Mouse (Mus musculus) hindbrain, embryonic 16.5 days (tissue): ENCODE data around the gene Aen. TPM values are rescaled to one million over a fixed set of nuclear protein-coding genes. Genes with fewer than 3 reads are reported as not detected.

ENCODE experiments used
- ATAC-seq: fragments of 200-750 bp; cut with Nextera tagmentation; 2 replicates; pipeline ENCODE4 v1.8.0; 2017; ENCODE audit warnings: moderate TSS enrichment, moderate library complexity
- H3K27ac ChIP-seq: fragments of 300-500 bp; sonication (generic); 2 replicates; pipeline ENCODE4 v1.5.1; 2014; ENCODE audit warnings: low read depth, mild to moderate bottlenecking, control low read depth, low read length, moderate library complexity
- H3K27me3 ChIP-seq: fragments of 300-500 bp; sonication (generic); replicated peaks from 2 replicates; pipeline ENCODE4 v1.6.1; 2014; ENCODE audit warnings: low read length; ENCODE audit not compliant: control insufficient read depth, insufficient read depth
- H3K36me3 ChIP-seq: fragments of 300-500 bp; sonication (generic); 2 replicates; pipeline ENCODE4 v1.6.1; 2014; ENCODE audit warnings: mild to moderate bottlenecking, low read length, moderate library complexity, mixed read lengths; ENCODE audit not compliant: control insufficient read depth, insufficient read depth
- H3K4me1 ChIP-seq: fragments of 300-500 bp; sonication (generic); 2 replicates; pipeline ENCODE4 v1.6.1; 2014; ENCODE audit warnings: low read depth, low read length; ENCODE audit not compliant: control insufficient read depth, insufficient read depth
- H3K4me2 ChIP-seq: fragments of 300-500 bp; sonication (generic); 2 replicates; pipeline ENCODE4 v1.6.1; 2014; ENCODE audit warnings: mild to moderate bottlenecking, low read length, control low read depth, moderate library complexity
- H3K4me3 ChIP-seq: fragments of 300-500 bp; sonication (generic); 2 replicates; pipeline ENCODE4 v1.5.1; 2014; ENCODE audit warnings: mild to moderate bottlenecking, low read length, control low read depth, moderate library complexity
- H3K9ac ChIP-seq: fragments of 300-500 bp; sonication (generic); 2 replicates; pipeline ENCODE4 v1.6.1; 2014; ENCODE audit warnings: low read depth, mild to moderate bottlenecking, control low read depth, low read length, moderate library complexity
- H3K9me3 ChIP-seq: fragments of 300-500 bp; sonication (generic); 2 replicates; pipeline ENCODE4 v1.6.1; 2014; ENCODE audit warnings: mild to moderate bottlenecking, low read length, moderate library complexity; ENCODE audit not compliant: control insufficient read depth
- WGBS: fragments of 180-500 bp; shearing (Covaris S2); extraction: QIAGEN DNeasy Blood & Tissue Kit; methylation state at CpG from one replicate; pipeline ENCODE4 v1.1.7; 2014; 5-methylcytosine and 5-hydroxymethylcytosine counted together
- polyA plus RNA-seq: library from polyadenylated mRNA; unstranded; fragments of >200 nt; fragmentation: Nextera tagmentation; extraction: Ambion mirVana; gene quantifications from 2 replicates; pipeline ENCODE4 v1.2.1, GENCODE M21; 2015

Aen gene
- polyA plus RNA-seq, 1 experiment from 2014 or later = 65.3 TPM

DNA sequence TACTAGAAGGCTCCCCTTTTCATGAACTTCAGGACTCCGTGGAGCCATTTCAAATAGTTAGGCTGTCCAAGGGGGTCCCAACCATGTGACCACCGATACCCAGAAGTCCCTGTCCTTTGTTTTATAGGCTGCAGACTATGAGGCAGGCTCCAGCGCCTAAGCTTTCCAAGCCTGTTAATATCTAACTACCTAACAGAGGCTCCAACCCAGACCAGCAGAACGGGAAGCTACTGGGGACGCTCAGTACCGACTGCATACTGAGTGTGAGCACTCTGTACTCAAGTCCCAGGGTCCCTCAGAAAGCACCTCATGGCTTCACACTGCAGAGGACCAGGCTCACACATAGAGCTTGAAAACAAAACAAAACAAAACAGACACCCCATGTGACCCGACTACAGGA lies 26.9 kb downstream of the Aen start:
- WGBS = 61% methylated on average over 7 of the region's 7 CpGs
- no peak overlapping the region for H3K27ac ChIP-seq
- no peak overlapping the region for H3K4me2 ChIP-seq
- no peak overlapping the region for H3K4me3 ChIP-seq
- no peaks in the 10 kb centered on the region for H3K36me3 ChIP-seq
- no peaks in the 10 kb centered on the region for H3K4me1 ChIP-seq
- H3K9me3 ChIP-seq = no peaks in the 10 kb centered on the region
- H3K9ac ChIP-seq = no peak overlapping the region
- no peak for ATAC-seq
- no peaks in the 10 kb centered on the region for H3K27me3 ChIP-seq

- Histone ChIP-seq H3K9ac (no peak overlapping the region), H3K9me3 (no peaks in the 10 kb centered on the region), H3K4me3 (no peak overlapping the region), H3K36me3 (no peaks in the 10 kb centered on the region), H3K27me3 (no peaks in the 10 kb centered on the region), H3K4me2 (no peak overlapping the region), H3K4me1 (no peaks in the 10 kb centered on the region), H3K27ac (no peak overlapping the region)
- WGBS = 10% methylated on average over 6 of the region's 6 CpGs
- ATAC-seq = peak; percentile 68
These were observed 28.6 kb downstream of the Aen start for GRCm38 (mm10) chr7:78924300-78924699.

- Histone ChIP-seq H3K27me3 (no peaks in the 10 kb centered on the region), H3K9me3 (no peaks in the 10 kb centered on the region), H3K4me1 (no peaks in the 10 kb centered on the region), H3K4me3 (no peak overlapping the region), H3K27ac (no peak overlapping the region), H3K4me2 (no peak overlapping the region), H3K9ac (no peak overlapping the region), H3K36me3 (no peaks in the 10 kb centered on the region)
- peak; percentile 30; the same call in 1 of the 2 replicates for ATAC-seq
- 72% methylated on average over 7 of the region's 7 CpGs for WGBS
These were observed 29.1 kb downstream of the Aen start for GRCm38 (mm10) chr7:78924796-78925195.

DNA sequence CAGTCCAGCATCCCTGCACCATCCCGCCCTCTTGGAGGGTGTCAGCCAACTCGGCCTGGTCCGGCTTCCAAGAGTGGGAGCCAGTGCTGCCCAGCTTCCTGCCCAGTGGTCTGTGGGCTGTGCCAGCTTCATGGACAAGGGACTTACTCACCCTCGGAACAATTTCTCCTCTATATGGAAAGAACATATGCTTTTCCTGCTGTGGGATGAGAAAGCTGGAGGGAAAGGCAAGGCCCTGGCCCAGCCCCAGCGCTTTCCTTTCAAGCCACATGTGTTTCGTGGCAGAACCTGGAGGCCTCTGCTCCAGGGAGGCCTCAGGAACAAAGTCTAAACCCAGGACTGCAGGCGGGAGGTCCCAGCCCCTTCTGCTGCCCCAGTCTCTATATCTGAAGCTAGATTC lies 30.0 kb downstream of the Aen start:
- H3K4me3 ChIP-seq = no peak overlapping the region
- no peaks in the 10 kb centered on the region for H3K36me3 ChIP-seq
- 73% methylated on average over 7 of the region's 7 CpGs for WGBS
- H3K4me1 ChIP-seq = no peaks in the 10 kb centered on the region
- no peak overlapping the region for H3K9ac ChIP-seq
- no peaks in the 10 kb centered on the region for H3K27me3 ChIP-seq
- ATAC-seq = no peak
- no peak overlapping the region for H3K4me2 ChIP-seq
- H3K27ac ChIP-seq = no peak overlapping the region
- H3K9me3 ChIP-seq = no peaks in the 10 kb centered on the region

- Histone ChIP-seq H3K36me3 (no peaks in the 10 kb centered on the region), H3K9me3 (no peaks in the 10 kb centered on the region), H3K4me3 (no peak overlapping the region), H3K9ac (no peak overlapping the region), H3K27ac (no peak overlapping the region), H3K27me3 (no peaks in the 10 kb centered on the region), H3K4me1 (no peaks in the 10 kb centered on the region), H3K4me2 (no peak overlapping the region)
- 69% methylated on average over 9 of the region's 9 CpGs for WGBS
- no peak for ATAC-seq
These were observed 30.5 kb downstream of the Aen start for GRCm38 (mm10) chr7:78926156-78926555.

DNA sequence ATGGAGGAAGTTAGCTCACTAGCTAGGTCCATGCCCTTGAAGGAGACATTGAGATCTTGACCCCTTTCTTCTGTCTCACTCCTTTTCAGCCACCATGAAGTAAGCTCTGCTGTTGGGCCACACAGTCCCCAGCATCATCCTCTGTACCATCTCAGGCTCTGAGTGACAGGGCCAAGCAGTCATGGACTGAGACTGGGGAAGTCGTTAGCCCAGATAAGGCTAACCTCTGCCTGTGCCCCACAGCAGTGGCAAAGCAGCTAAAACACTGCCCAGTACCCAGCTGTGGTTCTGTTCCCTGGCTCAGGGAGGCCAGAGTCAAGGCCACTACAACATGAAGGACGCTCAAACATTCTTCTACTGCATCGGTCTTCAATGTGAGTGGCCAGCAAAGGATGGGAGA lies 31.6 kb downstream of the Aen start:
- Histone ChIP-seq H3K27ac (no peak overlapping the region), H3K4me2 (no peak overlapping the region), H3K9ac (no peak overlapping the region), H3K4me3 (no peak overlapping the region), H3K36me3 (no peaks in the 10 kb centered on the region), H3K27me3 (no peaks in the 10 kb centered on the region), H3K4me1 (no peaks in the 10 kb centered on the region), H3K9me3 (no peaks in the 10 kb centered on the region)
- ATAC-seq = no peak
- 89% methylated on average over 3 of the region's 3 CpGs for WGBS

DNA sequence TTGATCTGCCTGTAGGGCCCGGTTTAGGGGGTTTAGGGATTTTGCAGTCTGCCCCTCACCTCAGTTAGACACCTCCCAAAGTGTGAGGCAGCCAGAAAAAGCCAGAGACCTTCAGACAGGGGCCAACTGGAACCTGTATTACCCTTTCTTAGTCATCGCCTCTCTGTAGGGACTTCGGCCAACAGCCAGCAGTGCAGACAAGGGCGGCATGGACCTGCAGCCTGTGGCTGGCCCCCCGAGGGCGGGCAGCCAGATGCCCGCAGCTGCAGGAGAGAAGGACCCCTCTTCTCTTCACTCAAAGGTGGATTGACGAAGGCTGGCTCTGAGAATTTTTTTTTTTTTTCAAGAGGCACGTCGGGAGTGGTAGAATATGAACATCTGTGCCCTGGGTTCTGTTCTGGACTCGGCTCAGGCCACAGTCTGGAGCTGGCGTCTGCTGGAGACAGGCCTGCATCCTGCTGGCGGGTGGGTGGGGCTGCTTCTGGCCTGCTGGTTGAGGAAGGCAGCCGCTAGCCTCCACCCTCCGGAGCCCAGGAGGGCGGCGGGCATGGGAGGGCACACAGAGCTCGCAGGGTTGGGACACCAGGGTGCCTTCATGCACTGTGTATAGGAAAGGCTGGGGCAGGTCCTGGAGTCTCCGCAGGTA lies 43.4 kb downstream of the Aen start:
- ATAC-seq = no peak
- H3K27me3 ChIP-seq = no peaks in the 10 kb centered on the region
- no peak overlapping the region for H3K4me3 ChIP-seq
- H3K4me2 ChIP-seq = no peak overlapping the region
- H3K36me3 ChIP-seq = no peaks in the 10 kb centered on the region
- no peak overlapping the region for H3K27ac ChIP-seq
- H3K4me1 ChIP-seq = no peaks in the 10 kb centered on the region
- 62% methylated on average over 19 of the region's 19 CpGs for WGBS
- H3K9ac ChIP-seq = no peak overlapping the region
- H3K9me3 ChIP-seq = no peaks in the 10 kb centered on the region

GRCm38 (mm10) chr7:78940971-78941370 lies 45.3 kb downstream of the Aen start:
- Histone ChIP-seq H3K27ac (no peak overlapping the region), H3K4me2 (no peak overlapping the region), H3K27me3 (no peaks in the 10 kb centered on the region), H3K4me1 (no peaks in the 10 kb centered on the region), H3K9ac (no peak overlapping the region), H3K4me3 (no peak overlapping the region), H3K9me3 (no peaks in the 10 kb centered on the region), H3K36me3 (no peaks in the 10 kb centered on the region)
- 87% methylated on average over 3 of the region's 3 CpGs for WGBS
- ATAC-seq = no peak

DNA sequence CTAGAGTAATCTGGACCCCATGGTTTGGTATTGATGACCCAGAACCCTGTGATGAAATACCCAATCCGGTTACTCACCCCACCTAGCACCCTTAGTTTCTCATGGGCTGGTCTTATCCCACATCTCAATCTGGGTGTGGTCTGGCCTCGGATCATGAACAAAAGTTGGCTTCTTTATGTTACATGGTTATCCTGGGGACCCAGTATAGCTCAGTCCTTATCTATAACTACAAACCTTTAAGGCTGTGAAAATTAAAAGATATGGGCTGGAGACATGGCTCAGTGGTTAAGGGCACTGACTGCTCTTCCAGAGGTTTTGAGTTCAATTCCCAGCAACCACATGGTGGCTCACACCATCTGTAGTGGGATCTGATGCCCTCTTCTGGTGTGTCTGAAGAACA lies 46.9 kb downstream of the Aen start:
- Histone ChIP-seq H3K9ac (no peak overlapping the region), H3K4me1 (no peaks in the 10 kb centered on the region), H3K4me2 (no peak overlapping the region), H3K27ac (no peak overlapping the region), H3K27me3 (no peaks in the 10 kb centered on the region), H3K36me3 (no peaks in the 10 kb centered on the region), H3K9me3 (peaks cover 2% of the 10 kb centered on the region; the same call in 1 of the 2 replicates), H3K4me3 (no peak overlapping the region)
- no peak for ATAC-seq
- 95% methylated on average over 2 of the region's 2 CpGs for WGBS
